Mouse (Mus musculus): ENCODE results near the gene Gm973.

DNA sequence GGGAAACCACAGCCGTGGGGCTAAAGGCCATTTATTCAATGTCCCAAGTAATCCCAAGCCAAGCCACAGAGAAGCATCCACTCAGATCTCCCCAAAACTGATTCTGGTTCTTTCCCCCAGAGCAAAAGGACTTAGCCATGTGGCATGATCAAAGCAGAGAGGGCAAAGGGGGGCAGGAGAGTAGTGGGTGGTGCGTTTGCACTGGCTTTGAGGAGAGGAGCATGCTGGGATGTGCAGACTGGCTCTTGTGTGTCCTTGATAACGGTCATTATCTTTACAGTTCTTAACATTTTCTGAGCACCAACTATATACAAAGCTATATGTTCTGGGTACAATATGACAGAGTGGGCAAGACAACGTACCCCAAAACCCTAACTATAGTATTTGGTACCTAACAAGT lies 23.6 kb upstream of the Gm973 start:
- TF ChIP-seq CTCF (IDR thresholded peaks at IDR 0.05; ENCODE audit: control insufficient read depth, insufficient read depth, insufficient read length): no peak
- TF ChIP-seq FOSL1 (IDR thresholded peaks at IDR 0.05; ENCODE audit: insufficient read depth, low read length, poor library complexity, severe bottlenecking): no peak
- TF ChIP-seq MAX (IDR thresholded peaks at IDR 0.05): no peak

Measured in C2C12 (cell line).